Mouse (Mus musculus): Measurements from ENCODE around the gene Taf1a. TPM values are rescaled to one million over a fixed set of nuclear protein-coding genes. Genes with fewer than 3 reads are reported as not detected.

Taf1a gene
- polyA plus RNA-seq, 1 experiment = 5.7 TPM

GRCm38 (mm10) chr1:183439036-183439435 is 50.3 kb downstream of the Taf1a start:
- Histone ChIP-seq H3K27ac (ENCODE audit: insufficient read depth, low read length) (no peak overlapping the region), H3K4me3 (ENCODE audit: extremely low read depth, insufficient read depth, insufficient read length) (peak overlapping the region; percentile 40), H3K27me3 (ENCODE audit: control insufficient read depth, insufficient read depth, low read length) (no peaks in the 10 kb centered on the region), H3K4me1 (ENCODE audit: control insufficient read depth, insufficient read depth, insufficient read length) (no peaks in the 10 kb centered on the region; the same call in 1 of the 2 replicates), H3K36me3 (ENCODE audit: control insufficient read depth, insufficient read depth, low read length) (no peaks in the 10 kb centered on the region)
- peak in 1 of 2 experiments; percentile 25 for DNase-seq (ENCODE audit: low read depth in 1 of 2, low spot score in 2 of 2)
- 23% methylated on average over 22 of the region's 22 CpGs for WGBS
- TF ChIP-seq POLR2A (IDR thresholded peaks at IDR 0.05; ENCODE audit: low read depth, low read length) = no peak
- TF ChIP-seq CTCF (IDR thresholded peaks at IDR 0.05; ENCODE audit: extremely low read depth, insufficient read depth, insufficient read length, insufficient replicate concordance) = peak; percentile 58; the same call in 1 of the 2 replicates

- no peak overlapping the region for H3K27ac ChIP-seq (ENCODE audit: insufficient read depth, low read length)
- H3K36me3 ChIP-seq (ENCODE audit: control insufficient read depth, insufficient read depth, low read length) = no peaks in the 10 kb centered on the region
- TF ChIP-seq POLR2A (IDR thresholded peaks at IDR 0.05; ENCODE audit: low read depth, low read length) = no peak
- peak; percentile 91; the same call in 1 of the 2 replicates for TF ChIP-seq CTCF (IDR thresholded peaks at IDR 0.05; ENCODE audit: extremely low read depth, insufficient read depth, insufficient read length, insufficient replicate concordance)
- no peak overlapping the region for H3K4me3 ChIP-seq (ENCODE audit: extremely low read depth, insufficient read depth, insufficient read length)
- no peaks in the 10 kb centered on the region; the same call in 1 of the 2 replicates for H3K4me1 ChIP-seq (ENCODE audit: control insufficient read depth, insufficient read depth, insufficient read length)
- peak; percentile 45 to 61 for DNase-seq (ENCODE audit: low read depth in 1 of 2, low spot score in 2 of 2)
- WGBS = 37% methylated on average over 19 of the region's 19 CpGs
- H3K27me3 ChIP-seq (ENCODE audit: control insufficient read depth, insufficient read depth, low read length) = no peaks in the 10 kb centered on the region
Measured at GRCm38 (mm10) chr1:183442015-183442774, 53.4 kb downstream of the Taf1a start.

GRCm38 (mm10) chr1:183453066-183453465 is 64.3 kb downstream of the Taf1a start:
- Histone ChIP-seq H3K4me1 (ENCODE audit: control insufficient read depth, insufficient read depth, insufficient read length) (no peaks in the 10 kb centered on the region), H3K4me3 (ENCODE audit: extremely low read depth, insufficient read depth, insufficient read length) (no peak overlapping the region), H3K36me3 (ENCODE audit: control insufficient read depth, insufficient read depth, low read length) (no peaks in the 10 kb centered on the region), H3K27ac (ENCODE audit: insufficient read depth, low read length) (no peak overlapping the region), H3K27me3 (ENCODE audit: control insufficient read depth, insufficient read depth, low read length) (no peaks in the 10 kb centered on the region)
- no peak for DNase-seq (ENCODE audit: low read depth in 1 of 2, low spot score in 2 of 2)
- WGBS = 62% methylated on average over 3 of the region's 3 CpGs
- TF ChIP-seq POLR2A (IDR thresholded peaks at IDR 0.05; ENCODE audit: low read depth, low read length) = no peak
- TF ChIP-seq CTCF (IDR thresholded peaks at IDR 0.05; ENCODE audit: extremely low read depth, insufficient read depth, insufficient read length, insufficient replicate concordance) = no peak

Other genes with a start within 250 kb of the Taf1a start
- 8.5 and 10.4 TPM in 2 replicates for gene Disp1, start 167.5 kb upstream of the Taf1a start, polyA plus RNA-seq (2012; rRNA removed)
- gene Aida, start 92.4 kb upstream of the Taf1a start, polyA plus RNA-seq (2012; rRNA removed) = 12.8 and 13.6 TPM in 2 replicates
- 10.1 and 11.3 TPM in 2 replicates for gene Brox, start 91.7 kb upstream of the Taf1a start, polyA plus RNA-seq (2012; rRNA removed)
- 35.9 and 45.3 TPM in 2 replicates for gene Mia3, start 19.4 kb upstream of the Taf1a start, polyA plus RNA-seq (2012; rRNA removed)
- 0.02 and 0.05 TPM in 2 replicates for gene Hhipl2, start 29.2 kb downstream of the Taf1a start, polyA plus RNA-seq (2012; rRNA removed)